Mouse (Mus musculus) limb, embryonic 13.5 days (tissue): Measurements from ENCODE around the gene Boc. TPM values are rescaled to one million over a fixed set of nuclear protein-coding genes. Genes with fewer than 3 reads are reported as not detected.
A peak's percentile ranks its signal among the peaks of the same experiment; 100 is the strongest.

ENCODE experiments used
- ATAC-seq: fragments of 200-750 bp; cut with Nextera tagmentation; 2 replicates; pipeline ENCODE4 v1.8.0; 2017; ENCODE audit warnings: low read depth, moderate number of reproducible peaks, moderate TSS enrichment; ENCODE audit not compliant: low FRiP score
- H3K27ac ChIP-seq: fragments of 300-500 bp; sonication (generic); 2 replicates; pipeline ENCODE4 v1.5.1; 2015; ENCODE audit warnings: inconsistent platforms, mild to moderate bottlenecking, moderate library complexity
- H3K27me3 ChIP-seq: fragments of 300-500 bp; sonication (generic); 2 replicates; pipeline ENCODE4 v1.6.1; 2015; ENCODE audit warnings: mild to moderate bottlenecking, inconsistent platforms
- H3K36me3 ChIP-seq: fragments of 300-500 bp; sonication (generic); 2 replicates; pipeline ENCODE4 v1.6.1; 2015; ENCODE audit warnings: inconsistent platforms, mild to moderate bottlenecking, moderate library complexity
- H3K4me1 ChIP-seq: fragments of 300-500 bp; sonication (generic); 2 replicates; pipeline ENCODE4 v1.6.1; 2015; ENCODE audit warnings: inconsistent platforms
- H3K4me2 ChIP-seq: fragments of 300-500 bp; sonication (generic); replicated peaks from 2 replicates; pipeline ENCODE4 v1.6.1; 2015; ENCODE audit warnings: inconsistent platforms, mild to moderate bottlenecking, moderate library complexity
- H3K4me3 ChIP-seq: fragments of 300-500 bp; sonication (generic); 2 replicates; pipeline ENCODE4 v1.5.1; 2015; ENCODE audit warnings: moderate library complexity, mild to moderate bottlenecking, inconsistent platforms
- H3K9ac ChIP-seq: fragments of 300-500 bp; sonication (generic); 2 replicates; pipeline ENCODE4 v1.6.1; 2015; ENCODE audit warnings: mild to moderate bottlenecking, inconsistent platforms
- H3K9me3 ChIP-seq: fragments of 300-500 bp; sonication (generic); 2 replicates; pipeline ENCODE4 v1.6.1; 2016; ENCODE audit warnings: inconsistent platforms
- WGBS: fragments of 180-500 bp; shearing (Covaris S2); methylation state at CpG from one replicate; pipeline ENCODE4 v1.1.7; 2015; 5-methylcytosine and 5-hydroxymethylcytosine counted together
- polyA plus RNA-seq: library from polyadenylated mRNA; unstranded; fragments of >200 nt; fragmentation: Nextera tagmentation; extraction: Ambion mirVana; gene quantifications from 2 replicates; pipeline ENCODE4 v1.2.1, GENCODE M21; 2015

Gene Boc
- polyA plus RNA-seq, 1 experiment from 2014 or later: 63.5 TPM

- Histone ChIP-seq H3K36me3 (peaks cover 45% of the 10 kb centered on the region), H3K27me3 (no peaks in the 10 kb centered on the region), H3K4me1 (peaks cover 94% of the 10 kb centered on the region), H3K4me2 (peak overlapping the region; percentile 60), H3K9me3 (no peaks in the 10 kb centered on the region), H3K27ac (peak overlapping the region; percentile 65), H3K4me3 (peak overlapping the region; percentile 19; the same call in 1 of the 2 replicates), H3K9ac (0 out of 2 replicates have a peak overlapping the region, but pooled peaks have one; percentile 31)
- 43% methylated on average over 5 of the region's 5 CpGs for WGBS
- ATAC-seq: no peak
These were observed 7.2 kb downstream of the Boc start for GRCm38 (mm10) chr16:44551491-44551890.

- peak overlapping the region; percentile 26; the same call in 1 of the 2 replicates for H3K9ac ChIP-seq
- H3K27me3 ChIP-seq: no peaks in the 10 kb centered on the region
- H3K36me3 ChIP-seq: peaks cover 45% of the 10 kb centered on the region
- no peaks in the 10 kb centered on the region for H3K9me3 ChIP-seq
- H3K4me2 ChIP-seq: peak overlapping the region; percentile 60
- no peak for ATAC-seq
- H3K4me3 ChIP-seq: no peak overlapping the region
- H3K4me1 ChIP-seq: peaks cover 94% of the 10 kb centered on the region
- WGBS: 22% methylated on average over 5 of the region's 5 CpGs
- peak overlapping the region; percentile 48; the same call in 1 of the 2 replicates for H3K27ac ChIP-seq
These were observed 7.9 kb downstream of the Boc start for GRCm38 (mm10) chr16:44550843-44551242.

- peaks cover 45% of the 10 kb centered on the region for H3K36me3 ChIP-seq
- peak overlapping the region; percentile 48; the same call in 1 of the 2 replicates for H3K27ac ChIP-seq
- WGBS: 23% methylated on average over 7 of the region's 7 CpGs
- H3K9me3 ChIP-seq: no peaks in the 10 kb centered on the region
- H3K4me3 ChIP-seq: peak overlapping the region; percentile 8; the same call in 1 of the 2 replicates
- no peaks in the 10 kb centered on the region for H3K27me3 ChIP-seq
- ATAC-seq: no peak
- peaks cover 95% of the 10 kb centered on the region for H3K4me1 ChIP-seq
- H3K9ac ChIP-seq: peak overlapping the region; percentile 48
- H3K4me2 ChIP-seq: peak overlapping the region; percentile 60
These were observed 8.6 kb downstream of the Boc start for GRCm38 (mm10) chr16:44549867-44550679.

- 72% methylated on average over 6 of the region's 6 CpGs for WGBS
- Histone ChIP-seq H3K4me2 (peak overlapping the region; percentile 60; the same call in 1 of the 2 replicates), H3K9me3 (no peaks in the 10 kb centered on the region), H3K36me3 (peaks cover 45% of the 10 kb centered on the region), H3K9ac (no peak overlapping the region), H3K27me3 (no peaks in the 10 kb centered on the region), H3K27ac (peak overlapping the region; percentile 23; the same call in 1 of the 2 replicates), H3K4me1 (peaks cover 97% of the 10 kb centered on the region), H3K4me3 (no peak overlapping the region)
- ATAC-seq: no peak
These were observed 9.3 kb downstream of the Boc start for GRCm38 (mm10) chr16:44549381-44549780.

- 91% methylated on average over 1 of the region's 1 CpGs for WGBS
- Histone ChIP-seq H3K36me3 (peaks cover 41% of the 10 kb centered on the region), H3K9me3 (no peaks in the 10 kb centered on the region), H3K4me3 (no peak overlapping the region), H3K9ac (no peak overlapping the region), H3K4me2 (no peak overlapping the region), H3K4me1 (peaks cover 97% of the 10 kb centered on the region), H3K27ac (no peak overlapping the region), H3K27me3 (no peaks in the 10 kb centered on the region)
- ATAC-seq: no peak
These were observed 10.7 kb downstream of the Boc start for GRCm38 (mm10) chr16:44547976-44548375.

- Histone ChIP-seq H3K27me3 (no peaks in the 10 kb centered on the region), H3K9ac (no peak overlapping the region; the same call in 1 of the 2 replicates), H3K4me1 (peaks cover 97% of the 10 kb centered on the region), H3K9me3 (no peaks in the 10 kb centered on the region), H3K36me3 (peaks cover 39% of the 10 kb centered on the region), H3K4me3 (no peak overlapping the region), H3K27ac (no peak overlapping the region), H3K4me2 (peak overlapping the region; percentile 19; the same call in 1 of the 2 replicates)
- ATAC-seq: no peak
- 66% methylated on average over 8 of the region's 8 CpGs for WGBS
These were observed 11.9 kb downstream of the Boc start for GRCm38 (mm10) chr16:44546831-44547230.

- ATAC-seq: no peak
- peaks cover 97% of the 10 kb centered on the region for H3K4me1 ChIP-seq
- H3K27ac ChIP-seq: no peak overlapping the region
- 85% methylated on average over 2 of the region's 2 CpGs for WGBS
- H3K4me2 ChIP-seq: peak overlapping the region; percentile 28
- no peak overlapping the region; the same call in 1 of the 2 replicates for H3K9ac ChIP-seq
- no peak overlapping the region for H3K4me3 ChIP-seq
- peaks cover 35% of the 10 kb centered on the region for H3K36me3 ChIP-seq
- H3K9me3 ChIP-seq: no peaks in the 10 kb centered on the region
- no peaks in the 10 kb centered on the region for H3K27me3 ChIP-seq
These were observed 12.8 kb downstream of the Boc start for GRCm38 (mm10) chr16:44545939-44546338.

- Histone ChIP-seq H3K27me3 (no peaks in the 10 kb centered on the region), H3K36me3 (peaks cover 33% of the 10 kb centered on the region), H3K9ac (0 out of 2 replicates have a peak overlapping the region, but pooled peaks have one; percentile 35), H3K4me1 (peaks cover 96% of the 10 kb centered on the region), H3K4me2 (peak overlapping the region; percentile 16; the same call in 1 of the 2 replicates), H3K9me3 (no peaks in the 10 kb centered on the region), H3K27ac (peak overlapping the region; percentile 6; the same call in 1 of the 2 replicates), H3K4me3 (no peak overlapping the region)
- no peak for ATAC-seq
- 27% methylated on average over 7 of the region's 7 CpGs for WGBS
These were observed 13.5 kb downstream of the Boc start for GRCm38 (mm10) chr16:44545153-44545552.

- Histone ChIP-seq H3K9me3 (no peaks in the 10 kb centered on the region), H3K9ac (peak overlapping the region; percentile 35; the same call in 1 of the 2 replicates), H3K4me2 (peak overlapping the region; percentile 23; the same call in 1 of the 2 replicates), H3K27me3 (no peaks in the 10 kb centered on the region), H3K27ac (peak overlapping the region; percentile 69; the same call in 1 of the 2 replicates), H3K4me1 (peaks cover 95% of the 10 kb centered on the region), H3K36me3 (peaks cover 14% of the 10 kb centered on the region), H3K4me3 (no peak overlapping the region)
- WGBS: 27% methylated on average over 3 of the region's 3 CpGs
- no peak for ATAC-seq
These were observed 15.6 kb downstream of the Boc start for GRCm38 (mm10) chr16:44543098-44543497.

- Histone ChIP-seq H3K27ac (peak overlapping the region; percentile 69), H3K4me2 (peak overlapping the region; percentile 23), H3K27me3 (no peaks in the 10 kb centered on the region), H3K4me1 (peaks cover 92% of the 10 kb centered on the region), H3K36me3 (peaks cover 6% of the 10 kb centered on the region), H3K4me3 (no peak overlapping the region), H3K9ac (peak overlapping the region; percentile 35; the same call in 1 of the 2 replicates), H3K9me3 (no peaks in the 10 kb centered on the region)
- ATAC-seq: peak; percentile 20; the same call in 1 of the 2 replicates
- 36% methylated on average over 3 of the region's 3 CpGs for WGBS
These were observed 16.5 kb downstream of the Boc start for GRCm38 (mm10) chr16:44542029-44542690.

- no peaks in the 10 kb centered on the region for H3K9me3 ChIP-seq
- no peak overlapping the region for H3K9ac ChIP-seq
- no peaks in the 10 kb centered on the region for H3K27me3 ChIP-seq
- H3K36me3 ChIP-seq: peaks cover 9% of the 10 kb centered on the region; the same call in 1 of the 2 replicates
- no peak for ATAC-seq
- peaks cover 92% of the 10 kb centered on the region for H3K4me1 ChIP-seq
- no peak overlapping the region for H3K4me3 ChIP-seq
- no peak overlapping the region for H3K27ac ChIP-seq
- 71% methylated on average over 8 of the region's 8 CpGs for WGBS
- H3K4me2 ChIP-seq: no peak overlapping the region
These were observed 19.1 kb downstream of the Boc start for GRCm38 (mm10) chr16:44539611-44540010.
